Mouse (Mus musculus) frontal cortex, adult 2 months (tissue): ENCODE results near the gene Pdzk1. TPM values are rescaled to one million over a fixed set of nuclear protein-coding genes. Genes with fewer than 3 reads are reported as not detected.

ENCODE experiments used
- DNase-seq, 2 experiments: peaks; one replicate each; pipeline ENCODE4 v3.0.0; 2022; ENCODE audit warnings: low spot score in 1 of 2; ENCODE audit errors: extremely low spot score in 1 of 2
- polyA plus RNA-seq: library from polyadenylated mRNA; depleted of rRNA; stranded (reverse); fragments of >200 nt; gene quantifications from 2 replicates; pipeline ENCODE4 v1.2.3, GENCODE M21; 2012; rRNA removed

Pdzk1 gene
- 0.32 and 0.36 TPM in 2 replicates for polyA plus RNA-seq

- DNase-seq = no peak
Observed at GRCm38 (mm10) chr3:96828984-96829383, at the start of gene Pdzk1, which contains the start of gene Cd160. Gene Pdzk1, plus strand, starts transcription at chr3:96829284. Gene Cd160, minus strand, starts transcription at chr3:96829351.

GRCm38 (mm10) chr3:96782236-96782635 lies 46.8 kb upstream of the Pdzk1 start:
- no peak for DNase-seq

- no peak for DNase-seq
Observed at GRCm38 (mm10) chr3:96787784-96788183, 41.3 kb upstream of the Pdzk1 start.

- DNase-seq = no peak
Observed at GRCm38 (mm10) chr3:96788506-96788905, 40.6 kb upstream of the Pdzk1 start.

GRCm38 (mm10) chr3:96800254-96800653 lies 28.8 kb upstream of the Pdzk1 start:
- no peak for DNase-seq

GRCm38 (mm10) chr3:96802214-96802613 lies 26.9 kb upstream of the Pdzk1 start:
- no peak for DNase-seq

GRCm38 (mm10) chr3:96808136-96808535 lies 20.9 kb upstream of the Pdzk1 start:
- no peak for DNase-seq

- no peak for DNase-seq
Observed at GRCm38 (mm10) chr3:96808651-96809050, 20.4 kb upstream of the Pdzk1 start.

GRCm38 (mm10) chr3:96811232-96811631 lies 17.9 kb upstream of the Pdzk1 start:
- no peak for DNase-seq

GRCm38 (mm10) chr3:96812395-96813091 lies 16.5 kb upstream of the Pdzk1 start:
- peak; percentile 27 to 91 for DNase-seq

- DNase-seq = peak in 1 of 2 experiments; percentile 46
Observed at GRCm38 (mm10) chr3:96813106-96813505, 16.0 kb upstream of the Pdzk1 start.

GRCm38 (mm10) chr3:96813591-96814244 lies 15.4 kb upstream of the Pdzk1 start:
- DNase-seq = no peak

GRCm38 (mm10) chr3:96814342-96814741 lies 14.7 kb upstream of the Pdzk1 start:
- DNase-seq = no peak

GRCm38 (mm10) chr3:96820116-96820915 lies 8.8 kb upstream of the Pdzk1 start:
- no peak for DNase-seq

- DNase-seq = no peak
Observed at GRCm38 (mm10) chr3:96821581-96821980, 7.5 kb upstream of the Pdzk1 start.

GRCm38 (mm10) chr3:96823701-96824100 lies 5.4 kb upstream of the Pdzk1 start:
- no peak for DNase-seq

GRCm38 (mm10) chr3:96824614-96825013 lies 4.5 kb upstream of the Pdzk1 start:
- DNase-seq = no peak

- no peak for DNase-seq
Observed at GRCm38 (mm10) chr3:96825261-96825660, 3.8 kb upstream of the Pdzk1 start.

GRCm38 (mm10) chr3:96828308-96828864 lies 698 bp upstream of the Pdzk1 start:
- no peak for DNase-seq

GRCm38 (mm10) chr3:96829856-96830255 lies 772 bp downstream of the Pdzk1 start:
- DNase-seq = no peak

GRCm38 (mm10) chr3:96832930-96833329 lies 3.8 kb downstream of the Pdzk1 start:
- DNase-seq = no peak
